Mouse (Mus musculus): ENCODE data around the gene Vmn1r184. TPM values are rescaled to one million over a fixed set of nuclear protein-coding genes. Genes with fewer than 3 reads are reported as not detected.
"Not testable (repeated sequence)": the region's sequence is repeated elsewhere in the genome, so short reads cannot be mapped to it uniquely, and the experiment has no call there.

Vmn1r184 gene
- not detected in 2 replicates for polyA plus RNA-seq (2015; fragmentation: Nextera tagmentation; extraction: Ambion mirVana)

DNA sequence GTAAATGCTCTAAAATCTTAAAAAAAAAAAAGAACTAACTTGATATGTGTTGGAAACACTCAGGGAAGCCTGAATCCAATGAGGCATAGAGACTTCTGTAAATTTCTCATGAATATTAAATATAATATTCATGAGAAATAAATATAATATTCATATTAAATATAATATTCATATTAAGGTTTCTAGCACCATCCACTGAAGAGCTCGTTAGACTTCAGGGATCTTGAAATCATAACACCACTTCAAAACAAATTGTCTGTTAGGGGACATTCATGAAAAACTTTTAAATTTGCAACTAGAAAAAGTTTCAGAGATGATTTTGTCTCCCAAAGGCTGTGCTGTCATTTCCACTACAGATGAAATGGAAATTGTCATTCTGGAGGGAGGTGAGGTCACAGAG lies at the start of gene Vmn1r184:
TSS of gene Vmn1r184 (plus strand) at position 301 of the 400 bp plus-strand sequence.
- WGBS = 66% methylated on average over 1 of the region's 1 CpGs
- H3K27ac ChIP-seq (replicated peaks); H3K9ac ChIP-seq; H3K9me3 ChIP-seq; H3K4me3 ChIP-seq; H3K27me3 ChIP-seq (replicated peaks); ATAC-seq (ENCODE audit: extremely low read depth, insufficient number of reproducible peaks, low FRiP score, low TSS enrichment); H3K4me2 ChIP-seq; H3K36me3 ChIP-seq; H3K4me1 ChIP-seq: not testable (repeated sequence)

DNA sequence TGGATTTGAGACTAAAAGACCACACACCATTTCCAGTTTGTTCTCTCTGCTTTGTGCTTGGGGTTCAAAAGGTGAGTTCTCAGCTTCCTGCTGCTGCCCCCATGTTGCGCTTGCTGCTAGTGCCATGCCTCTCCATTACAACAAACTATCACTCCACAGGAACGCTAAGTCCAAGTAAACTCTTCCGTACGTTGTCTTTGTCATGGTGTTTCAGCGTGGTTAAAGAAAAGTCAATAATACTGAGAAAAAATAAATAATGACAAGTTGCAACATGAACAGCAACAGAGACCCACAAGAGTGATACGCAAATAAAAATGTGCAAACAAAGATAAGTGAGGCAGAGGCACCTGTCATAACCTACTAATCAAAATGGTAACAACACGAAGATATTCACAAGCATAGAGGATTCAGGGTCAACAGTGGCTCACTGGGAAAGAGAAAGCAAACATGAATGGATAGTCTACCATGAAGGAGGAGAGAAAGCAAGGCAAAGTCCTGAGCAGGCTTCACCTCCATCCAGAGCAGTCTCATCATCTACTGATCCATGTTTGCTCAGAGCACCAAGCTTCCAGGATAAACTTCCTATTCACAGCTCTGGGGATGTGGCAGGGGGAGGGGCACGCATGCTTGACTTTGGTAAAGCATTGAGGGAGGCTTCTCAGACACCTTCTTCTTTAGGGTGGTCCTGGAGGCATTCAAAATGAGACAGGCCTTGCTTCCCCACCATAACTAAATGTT lies 43.5 kb downstream of the Vmn1r184 start:
- H3K27ac ChIP-seq (replicated peaks); ATAC-seq (ENCODE audit: extremely low read depth, insufficient number of reproducible peaks, low FRiP score, low TSS enrichment); H3K36me3 ChIP-seq; H3K4me3 ChIP-seq; H3K4me1 ChIP-seq; H3K9me3 ChIP-seq; H3K9ac ChIP-seq; H3K27me3 ChIP-seq (replicated peaks); H3K4me2 ChIP-seq: not testable (repeated sequence)
- WGBS = 71% methylated on average over 8 of the region's 8 CpGs

DNA sequence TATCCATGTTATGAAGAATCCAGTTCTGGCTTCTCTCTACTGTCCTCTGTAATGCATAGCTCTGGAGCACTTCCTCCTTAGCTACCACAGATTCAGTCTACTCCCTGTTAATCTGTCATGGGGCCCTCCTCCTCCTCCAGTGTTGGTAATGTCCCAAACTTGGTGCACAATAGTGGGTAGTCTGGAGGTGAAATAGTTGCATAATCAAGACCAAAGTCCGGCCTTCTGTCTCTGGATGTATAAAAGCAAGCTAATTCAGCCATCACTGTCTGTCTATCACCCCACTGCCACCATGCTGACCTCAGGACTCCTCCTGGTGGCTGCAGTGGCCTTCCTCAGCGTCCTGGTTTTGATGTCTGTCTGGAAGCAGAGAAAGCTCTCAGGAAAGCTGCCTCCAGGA lies 46.8 kb downstream of the Vmn1r184 start, which contains the start of gene Cyp2a4:
TSS of gene Cyp2a4 (plus strand) at position 244 of the 400 bp plus-strand sequence.
- not testable (repeated sequence) for H3K27me3 ChIP-seq (replicated peaks); H3K9ac ChIP-seq; H3K4me3 ChIP-seq; H3K9me3 ChIP-seq; H3K4me2 ChIP-seq; H3K36me3 ChIP-seq; H3K4me1 ChIP-seq; ATAC-seq (ENCODE audit: extremely low read depth, insufficient number of reproducible peaks, low FRiP score, low TSS enrichment); H3K27ac ChIP-seq (replicated peaks)
- 54% methylated on average over 2 of the region's 2 CpGs for WGBS

DNA sequence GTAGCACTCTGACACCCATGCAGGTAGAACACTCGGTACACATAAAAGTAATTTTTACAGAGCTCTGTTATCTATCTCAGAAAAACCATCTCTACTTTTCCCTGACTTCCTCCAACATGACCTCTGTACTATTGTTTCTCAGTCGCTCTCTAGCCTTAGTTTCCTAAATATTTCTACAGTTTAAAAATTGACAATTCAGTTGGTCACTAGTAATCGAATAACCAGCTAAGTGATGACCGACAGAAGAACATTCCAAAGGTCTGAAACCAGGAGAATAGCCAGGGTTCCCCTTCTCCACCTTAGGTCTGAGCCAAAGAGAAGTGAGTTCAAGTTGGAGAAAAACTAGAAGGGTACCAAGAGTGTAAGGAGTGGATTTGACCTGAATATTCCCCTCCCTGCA lies 51.7 kb downstream of the Vmn1r184 start:
- not testable (repeated sequence) for H3K27ac ChIP-seq (replicated peaks); H3K36me3 ChIP-seq; H3K27me3 ChIP-seq (replicated peaks); H3K4me3 ChIP-seq; ATAC-seq (ENCODE audit: extremely low read depth, insufficient number of reproducible peaks, low FRiP score, low TSS enrichment); H3K9me3 ChIP-seq; H3K9ac ChIP-seq; H3K4me2 ChIP-seq; H3K4me1 ChIP-seq
- 77% methylated on average over 4 of the region's 4 CpGs for WGBS

DNA sequence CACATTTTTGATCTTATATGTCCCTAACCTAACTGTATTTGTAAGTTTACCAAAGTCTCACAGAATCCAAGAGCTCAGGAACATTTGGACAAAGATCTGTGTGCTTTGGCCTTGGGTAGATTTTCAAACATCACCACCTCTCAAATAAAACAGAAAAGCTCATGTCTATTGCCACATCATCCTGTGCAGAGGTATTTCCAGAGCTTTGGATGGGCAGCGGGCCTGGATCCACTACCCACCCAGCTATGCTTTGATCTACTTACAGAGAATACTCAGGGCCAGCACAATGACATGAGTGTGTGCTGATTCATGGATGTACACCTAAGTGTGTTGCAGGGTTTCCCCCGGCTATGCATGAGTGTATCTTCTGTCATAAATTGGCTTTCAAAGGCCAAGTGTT lies 55.1 kb downstream of the Vmn1r184 start:
- H3K27me3 ChIP-seq (replicated peaks); H3K4me1 ChIP-seq; H3K36me3 ChIP-seq; H3K4me3 ChIP-seq; ATAC-seq (ENCODE audit: extremely low read depth, insufficient number of reproducible peaks, low FRiP score, low TSS enrichment); H3K4me2 ChIP-seq; H3K9ac ChIP-seq; H3K9me3 ChIP-seq; H3K27ac ChIP-seq (replicated peaks): not testable (repeated sequence)
- 69% methylated on average over 2 of the region's 2 CpGs for WGBS

DNA sequence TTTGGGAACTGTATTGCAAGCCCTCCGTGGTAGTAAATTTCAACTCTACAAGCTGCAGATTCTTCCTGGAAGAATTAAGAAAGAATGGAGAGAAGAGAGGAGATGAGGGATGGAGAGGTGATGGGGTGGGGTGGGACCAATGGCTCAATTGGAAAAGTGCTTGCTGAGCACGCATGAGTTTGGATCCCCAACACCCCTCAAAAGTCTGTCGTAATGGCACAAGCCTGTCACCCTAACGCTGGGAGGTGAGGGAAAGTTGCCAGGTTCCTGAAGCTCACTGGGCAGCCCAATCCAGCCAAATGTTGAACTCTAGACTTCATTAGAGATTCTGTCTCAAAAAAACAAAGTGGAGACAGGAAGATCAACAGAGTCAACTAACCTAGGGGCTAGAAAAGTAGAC lies 55.7 kb downstream of the Vmn1r184 start:
- ATAC-seq (ENCODE audit: extremely low read depth, insufficient number of reproducible peaks, low FRiP score, low TSS enrichment); H3K27ac ChIP-seq (replicated peaks); H3K27me3 ChIP-seq (replicated peaks); H3K4me3 ChIP-seq; H3K9ac ChIP-seq; H3K9me3 ChIP-seq; H3K36me3 ChIP-seq; H3K4me1 ChIP-seq; H3K4me2 ChIP-seq: not testable (repeated sequence)
- WGBS = 64% methylated on average over 4 of the region's 4 CpGs

Other genes with a start within 250 kb of the Vmn1r184 start
- gene Cyp2b13, start 198.8 kb upstream of the Vmn1r184 start, polyA plus RNA-seq (2015; fragmentation: Nextera tagmentation; extraction: Ambion mirVana) = not detected in 2 replicates
- not detected in 2 replicates for gene Cyp2b9, start 86.9 kb upstream of the Vmn1r184 start, polyA plus RNA-seq (2015; fragmentation: Nextera tagmentation; extraction: Ambion mirVana)
- not detected in 2 replicates for gene Cyp2a4, start 46.8 kb downstream of the Vmn1r184 start, polyA plus RNA-seq (2015; fragmentation: Nextera tagmentation; extraction: Ambion mirVana)
- gene Nlrp9c, start 143.4 kb downstream of the Vmn1r184 start, polyA plus RNA-seq (2015; fragmentation: Nextera tagmentation; extraction: Ambion mirVana) = not detected in 2 replicates
- not detected in 2 replicates for gene Nlrp4a, start 174.8 kb downstream of the Vmn1r184 start, polyA plus RNA-seq (2015; fragmentation: Nextera tagmentation; extraction: Ambion mirVana)

Data from heart, embryonic 13.5 days (tissue).